Mouse (Mus musculus): ENCODE measurements at regions not wholly inside any gene's neighbourhood (a gene's known extent, or its start where the extent isn't known, plus 50 kb on each side); places are given as distances from the start of the nearest gene placed in this dataset.

- TF ChIP-seq MXI1 (IDR thresholded peaks at IDR 0.05; ENCODE audit: low read depth, low read length): no peak
- no peak for TF ChIP-seq POLR2A (IDR thresholded peaks at IDR 0.05; ENCODE audit: low read depth, low read length)
- no peak for TF ChIP-seq NELFE (IDR thresholded peaks at IDR 0.05; ENCODE audit: low read depth, low read length)
- TF ChIP-seq CTCF (conservative IDR thresholded peaks at IDR 0.05 in 1 of 2, IDR thresholded peaks at IDR 0.05 in 1 of 2; ENCODE audit: low read depth in 2 of 2, low read length in 2 of 2): peak; percentile 50 to 77
- peak; percentile 57 for TF ChIP-seq ZNF384 (IDR thresholded peaks at IDR 0.05; ENCODE audit: low read depth, low read length)
Measured at GRCm38 (mm10) chr12:15507576-15507975, 309.1 kb downstream of the Trib2 start.
